Mouse (Mus musculus): ENCODE measurements around the gene Gm49380. TPM values are rescaled to one million over a fixed set of nuclear protein-coding genes. Genes with fewer than 3 reads are reported as not detected.
"Not testable (repeated sequence)": the region's sequence is repeated elsewhere in the genome, so short reads cannot be mapped to it uniquely, and the experiment has no call there.

Gene Gm49380
- polyA plus RNA-seq, 1 experiment from 2014 or later: 0.08 TPM

DNA sequence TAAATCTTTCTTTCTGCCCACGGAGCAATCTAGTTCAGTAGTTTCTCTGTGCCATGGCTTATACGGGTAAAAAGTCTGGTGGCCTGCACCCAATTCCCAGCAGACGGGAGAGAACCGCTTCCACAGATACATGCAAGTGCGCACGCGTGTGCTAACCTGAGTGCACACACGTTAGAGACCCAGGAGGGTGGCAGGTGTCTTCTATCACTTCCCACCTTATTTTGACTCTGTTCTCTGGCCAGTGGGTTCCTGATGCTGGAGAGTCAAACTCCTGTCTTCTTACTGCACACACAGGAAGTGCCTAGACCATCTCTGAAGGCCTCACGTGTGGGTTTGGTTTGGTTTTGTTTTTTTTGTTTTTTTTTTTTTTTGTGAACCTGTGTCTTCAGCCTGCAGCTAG is 2.3 kb upstream of the Gm49380 start:
- Histone ChIP-seq H3K4me1 (ENCODE audit: control insufficient read depth, insufficient read depth, low read length) (peaks cover under 1% of the 10 kb centered on the region; the same call in 1 of the 2 replicates), H3K27ac (ENCODE audit: low read depth, low read length) (no peak overlapping the region), H3K4me3 (ENCODE audit: low read depth, low read length) (no peak overlapping the region), H3K9ac (replicated peaks; ENCODE audit: low read depth, low read length) (no peak overlapping the region), H3K36me3 (ENCODE audit: control insufficient read depth, insufficient read depth, low read length) (no peaks in the 10 kb centered on the region), H3K4me2 (ENCODE audit: low read depth, low read length) (no peak overlapping the region), H3K9me3 (ENCODE audit: control insufficient read depth, low read length) (no peaks in the 10 kb centered on the region), H3K27me3 (ENCODE audit: control insufficient read depth, insufficient read depth, low read length) (no peaks in the 10 kb centered on the region)
- 91% methylated on average over 9 of the region's 9 CpGs for WGBS
- ATAC-seq (ENCODE audit: low read depth): no peak

DNA sequence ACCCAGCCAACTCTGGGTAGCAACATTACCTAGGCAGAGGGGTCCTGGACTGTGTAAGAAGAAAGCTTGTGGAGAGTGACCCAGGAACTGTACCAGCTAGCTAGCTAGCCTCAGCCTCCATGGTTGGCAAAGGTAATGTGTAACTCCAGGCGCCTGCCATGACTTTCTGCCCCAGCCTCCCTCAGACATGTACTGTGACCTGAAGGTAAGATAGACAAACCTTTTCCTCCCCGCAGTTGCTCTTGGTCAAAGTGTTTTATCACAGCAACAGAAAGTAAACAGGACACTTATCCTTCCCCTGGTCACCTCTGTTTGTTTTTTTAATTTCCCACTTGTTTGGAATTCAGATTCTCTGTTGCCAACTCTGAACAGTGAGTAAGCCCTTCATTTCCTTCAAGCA is 1.2 kb upstream of the Gm49380 start:
- Histone ChIP-seq H3K4me1 (ENCODE audit: control insufficient read depth, insufficient read depth, low read length) (peaks cover 12% of the 10 kb centered on the region; the same call in 1 of the 2 replicates), H3K4me2 (ENCODE audit: low read depth, low read length) (no peak overlapping the region), H3K36me3 (ENCODE audit: control insufficient read depth, insufficient read depth, low read length) (no peaks in the 10 kb centered on the region), H3K27me3 (ENCODE audit: control insufficient read depth, insufficient read depth, low read length) (no peaks in the 10 kb centered on the region), H3K27ac (ENCODE audit: low read depth, low read length) (no peak overlapping the region), H3K9ac (replicated peaks; ENCODE audit: low read depth, low read length) (no peak overlapping the region), H3K4me3 (ENCODE audit: low read depth, low read length) (no peak overlapping the region), H3K9me3 (ENCODE audit: control insufficient read depth, low read length) (no peaks in the 10 kb centered on the region)
- WGBS: 88% methylated on average over 2 of the region's 2 CpGs
- ATAC-seq (ENCODE audit: low read depth): no peak

GRCm38 (mm10) chr9:44111909-44112308 is 1.4 kb downstream of the Gm49380 start:
- H3K36me3 ChIP-seq (ENCODE audit: control insufficient read depth, insufficient read depth, low read length); H3K9me3 ChIP-seq (ENCODE audit: control insufficient read depth, low read length); H3K27ac ChIP-seq (ENCODE audit: low read depth, low read length); ATAC-seq (ENCODE audit: low read depth); H3K4me3 ChIP-seq (ENCODE audit: low read depth, low read length); H3K4me2 ChIP-seq (ENCODE audit: low read depth, low read length); H3K9ac ChIP-seq (replicated peaks; ENCODE audit: low read depth, low read length); H3K27me3 ChIP-seq (ENCODE audit: control insufficient read depth, insufficient read depth, low read length): not testable (repeated sequence)
- 69% methylated on average over 9 of the region's 12 CpGs for WGBS
- peaks cover 36% of the 10 kb centered on the region for H3K4me1 ChIP-seq (ENCODE audit: control insufficient read depth, insufficient read depth, low read length)

- H3K27me3 ChIP-seq (ENCODE audit: control insufficient read depth, insufficient read depth, low read length): no peaks in the 10 kb centered on the region
- no peak overlapping the region for H3K4me3 ChIP-seq (ENCODE audit: low read depth, low read length)
- H3K4me1 ChIP-seq (ENCODE audit: control insufficient read depth, insufficient read depth, low read length): peaks cover 36% of the 10 kb centered on the region
- no peaks in the 10 kb centered on the region for H3K9me3 ChIP-seq (ENCODE audit: control insufficient read depth, low read length)
- no peak overlapping the region for H3K9ac ChIP-seq (replicated peaks; ENCODE audit: low read depth, low read length)
- no peak for ATAC-seq (ENCODE audit: low read depth)
- H3K4me2 ChIP-seq (ENCODE audit: low read depth, low read length): peak overlapping the region; percentile 14; the same call in 1 of the 2 replicates
- no peaks in the 10 kb centered on the region; the same call in 1 of the 2 replicates for H3K36me3 ChIP-seq (ENCODE audit: control insufficient read depth, insufficient read depth, low read length)
- 28% methylated on average over 9 of the region's 9 CpGs for WGBS
- no peak overlapping the region for H3K27ac ChIP-seq (ENCODE audit: low read depth, low read length)
Measured at GRCm38 (mm10) chr9:44109360-44110095, 3.8 kb downstream of the Gm49380 start.

DNA sequence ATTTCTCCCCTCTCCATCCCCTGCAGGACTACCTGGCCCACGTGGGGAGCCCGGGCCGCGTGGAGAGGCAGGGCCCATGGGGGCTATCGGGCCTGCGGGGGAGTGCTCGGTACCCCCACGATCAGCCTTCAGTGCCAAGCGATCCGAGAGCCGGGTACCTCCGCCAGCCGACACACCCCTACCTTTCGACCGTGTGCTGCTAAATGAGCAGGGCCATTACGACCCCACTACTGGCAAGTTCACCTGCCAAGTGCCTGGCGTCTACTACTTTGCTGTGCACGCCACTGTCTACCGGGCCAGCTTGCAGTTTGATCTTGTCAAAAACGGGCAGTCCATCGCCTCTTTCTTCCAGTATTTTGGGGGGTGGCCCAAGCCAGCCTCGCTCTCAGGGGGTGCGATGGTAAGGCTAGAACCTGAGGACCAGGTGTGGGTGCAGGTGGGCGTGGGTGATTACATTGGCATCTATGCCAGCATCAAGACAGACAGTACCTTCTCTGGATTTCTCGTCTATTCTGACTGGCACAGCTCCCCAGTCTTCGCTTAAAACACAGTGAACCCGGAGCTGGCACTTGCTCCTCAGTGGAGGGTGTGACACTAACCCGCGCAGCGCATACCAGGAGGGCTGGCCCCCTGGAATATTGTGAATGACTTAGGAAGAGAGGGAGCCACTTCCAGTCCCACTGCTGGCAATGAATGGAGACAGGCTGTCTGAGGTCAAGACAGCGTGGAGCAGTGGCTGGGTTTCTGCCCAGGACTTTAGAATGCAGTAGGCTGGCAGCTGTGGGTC is 4.8 kb downstream of the Gm49380 start:
- WGBS: 83% methylated on average over 31 of the region's 31 CpGs
- H3K27ac ChIP-seq (ENCODE audit: low read depth, low read length): no peak overlapping the region
- no peaks in the 10 kb centered on the region for H3K27me3 ChIP-seq (ENCODE audit: control insufficient read depth, insufficient read depth, low read length)
- no peak overlapping the region for H3K9ac ChIP-seq (replicated peaks; ENCODE audit: low read depth, low read length)
- peak overlapping the region; percentile 14; the same call in 1 of the 2 replicates for H3K4me2 ChIP-seq (ENCODE audit: low read depth, low read length)
- no peaks in the 10 kb centered on the region for H3K9me3 ChIP-seq (ENCODE audit: control insufficient read depth, low read length)
- peaks cover 36% of the 10 kb centered on the region for H3K4me1 ChIP-seq (ENCODE audit: control insufficient read depth, insufficient read depth, low read length)
- no peak for ATAC-seq (ENCODE audit: low read depth)
- H3K36me3 ChIP-seq (ENCODE audit: control insufficient read depth, insufficient read depth, low read length): no peaks in the 10 kb centered on the region; the same call in 1 of the 2 replicates
- no peak overlapping the region for H3K4me3 ChIP-seq (ENCODE audit: low read depth, low read length)

DNA sequence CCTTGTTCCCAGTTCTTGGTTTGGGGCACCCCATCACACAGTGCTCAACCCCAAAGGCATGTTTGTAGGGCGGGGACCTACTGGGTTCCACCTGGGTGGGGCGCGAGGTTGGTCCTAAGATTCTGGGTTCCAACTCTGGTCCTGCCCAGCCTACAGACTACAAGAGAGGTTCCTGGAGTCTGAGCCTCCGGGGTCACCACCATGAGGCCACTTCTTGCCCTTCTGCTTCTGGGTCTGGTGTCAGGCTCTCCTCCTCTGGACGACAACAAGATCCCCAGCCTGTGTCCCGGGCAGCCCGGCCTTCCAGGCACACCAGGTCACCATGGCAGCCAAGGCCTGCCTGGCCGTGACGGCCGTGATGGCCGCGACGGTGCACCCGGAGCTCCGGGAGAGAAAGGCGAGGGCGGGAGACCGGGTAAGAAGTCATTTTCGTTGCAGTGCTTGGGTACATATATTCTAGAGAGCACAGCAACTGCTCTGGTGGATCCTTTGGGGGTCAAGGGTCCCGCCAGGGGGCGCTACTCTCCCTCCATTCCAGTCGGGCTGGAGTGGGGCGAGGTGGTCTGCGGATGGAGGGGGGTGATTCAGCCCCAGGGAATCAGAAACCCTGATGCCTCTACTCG is 5.6 kb downstream of the Gm49380 start:
- WGBS: 33% methylated on average over 25 of the region's 25 CpGs
- H3K36me3 ChIP-seq (ENCODE audit: control insufficient read depth, insufficient read depth, low read length): no peaks in the 10 kb centered on the region; the same call in 1 of the 2 replicates
- peak overlapping the region; percentile 55 for H3K27ac ChIP-seq (ENCODE audit: low read depth, low read length)
- peak overlapping the region; percentile 31 for H3K4me2 ChIP-seq (ENCODE audit: low read depth, low read length)
- H3K27me3 ChIP-seq (ENCODE audit: control insufficient read depth, insufficient read depth, low read length): no peaks in the 10 kb centered on the region
- H3K4me3 ChIP-seq (ENCODE audit: low read depth, low read length): no peak overlapping the region; the same call in 1 of the 2 replicates
- ATAC-seq (ENCODE audit: low read depth): peak; percentile 13; the same call in 1 of the 2 replicates
- peaks cover 36% of the 10 kb centered on the region for H3K4me1 ChIP-seq (ENCODE audit: control insufficient read depth, insufficient read depth, low read length)
- 0 out of 2 replicates have a peak overlapping the region, but pooled peaks have one; percentile 7 for H3K9ac ChIP-seq (replicated peaks; ENCODE audit: low read depth, low read length)
- no peaks in the 10 kb centered on the region for H3K9me3 ChIP-seq (ENCODE audit: control insufficient read depth, low read length)

DNA sequence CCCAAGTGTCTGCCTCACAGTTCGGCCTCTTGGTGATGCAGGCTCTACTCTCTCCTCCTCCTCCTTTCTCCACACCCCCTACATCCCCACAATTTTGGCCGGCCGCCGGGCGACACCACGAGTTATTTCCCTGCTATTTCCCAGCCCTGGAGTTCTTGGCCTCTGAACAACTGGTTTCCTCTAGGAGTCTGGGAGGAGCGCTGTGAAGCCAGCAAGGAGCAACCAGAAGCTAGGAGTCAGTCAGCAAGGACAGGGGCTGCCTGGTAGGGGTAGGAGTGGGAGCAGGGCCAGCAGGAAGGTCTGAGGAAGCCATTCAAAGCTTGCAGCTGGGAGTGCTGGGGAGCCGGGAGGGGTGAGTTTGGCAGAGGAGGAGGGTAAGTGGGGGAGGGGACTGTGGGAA is 6.2 kb downstream of the Gm49380 start, which contains the start of gene C1qtnf5:
Gene C1qtnf5 (plus strand): TSS at position 136 of the 400 bp plus-strand sequence.
- WGBS: 40% methylated on average over 8 of the region's 8 CpGs
- H3K9ac ChIP-seq (replicated peaks; ENCODE audit: low read depth, low read length): 0 out of 2 replicates have a peak within 1 kb of the TSS, but pooled peaks have one; percentile 7
- H3K4me1 ChIP-seq (ENCODE audit: control insufficient read depth, insufficient read depth, low read length): peaks cover 36% of the 10 kb centered on the region
- H3K4me3 ChIP-seq (ENCODE audit: low read depth, low read length): no peak within 1 kb of the TSS; the same call in 1 of the 2 replicates
- peak; percentile 74 for ATAC-seq (ENCODE audit: low read depth)
- H3K27me3 ChIP-seq (ENCODE audit: control insufficient read depth, insufficient read depth, low read length): no peaks in the 10 kb centered on the region
- H3K27ac ChIP-seq (ENCODE audit: low read depth, low read length): peak within 1 kb of the TSS; percentile 55
- peak within 1 kb of the TSS; percentile 31 for H3K4me2 ChIP-seq (ENCODE audit: low read depth, low read length)
- H3K36me3 ChIP-seq (ENCODE audit: control insufficient read depth, insufficient read depth, low read length): no peaks in the 10 kb centered on the region; the same call in 1 of the 2 replicates
- H3K9me3 ChIP-seq (ENCODE audit: control insufficient read depth, low read length): no peaks in the 10 kb centered on the region

DNA sequence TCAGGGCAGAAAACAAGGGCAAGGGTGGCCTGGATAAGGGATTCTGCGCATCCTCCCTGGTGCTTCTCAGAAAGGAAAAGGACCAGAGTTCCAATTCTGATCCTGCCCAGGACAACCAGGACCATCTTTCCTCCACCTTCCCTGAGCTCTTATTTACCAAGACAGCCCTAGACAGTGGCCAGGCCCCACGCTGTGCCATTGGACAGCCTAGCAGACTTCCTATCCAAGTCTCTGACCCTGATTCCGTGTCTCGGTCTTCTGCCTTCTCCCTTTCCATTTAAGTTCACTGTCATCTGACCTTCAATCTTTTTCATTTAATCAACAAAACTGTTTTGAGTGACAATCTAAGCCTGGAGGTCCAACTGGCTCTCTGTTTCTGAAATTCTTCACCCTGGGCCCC is 6.7 kb downstream of the Gm49380 start:
- H3K9ac ChIP-seq (replicated peaks; ENCODE audit: low read depth, low read length): no peak overlapping the region
- WGBS: 87% methylated on average over 4 of the region's 4 CpGs
- H3K36me3 ChIP-seq (ENCODE audit: control insufficient read depth, insufficient read depth, low read length): no peaks in the 10 kb centered on the region; the same call in 1 of the 2 replicates
- no peak for ATAC-seq (ENCODE audit: low read depth)
- no peak overlapping the region for H3K27ac ChIP-seq (ENCODE audit: low read depth, low read length)
- no peak overlapping the region for H3K4me2 ChIP-seq (ENCODE audit: low read depth, low read length)
- H3K4me1 ChIP-seq (ENCODE audit: control insufficient read depth, insufficient read depth, low read length): peaks cover 36% of the 10 kb centered on the region
- H3K27me3 ChIP-seq (ENCODE audit: control insufficient read depth, insufficient read depth, low read length): no peaks in the 10 kb centered on the region
- H3K9me3 ChIP-seq (ENCODE audit: control insufficient read depth, low read length): no peaks in the 10 kb centered on the region
- H3K4me3 ChIP-seq (ENCODE audit: low read depth, low read length): no peak overlapping the region
